Comparison of ENCODE assay signal across 13 mouse cellular contexts in genomic region chr19:16161222-16161621, GRCm38 (mm10). TPM values are rescaled to one million over a fixed set of nuclear protein-coding genes. Genes with fewer than 3 reads are reported as not detected.
DNase-seq lines count a peak whose midpoint lies in the region; ATAC-seq and TF ChIP-seq lines count a peak whose summit lies in the region.
"Had no signal": no experiment of that assay in that cellular context is flagged by ENCODE, and none has a peak within 500 bp of the region (broad histone marks: within the 10 kb centered on the region; RNA-seq: fewer than 3 reads in every experiment).

No protein-coding gene starts in this region.

- peak; percentile 71; the same call in 1 of the 2 replicates for ATAC-seq in heart, embryonic 14.5 days (ENCODE audit: insufficient number of reproducible peaks, insufficient read depth, low FRiP score, low read depth)
- peak; percentile 41; the same call in 1 of the 2 replicates for ATAC-seq in lung, embryonic 14.5 days (ENCODE audit: insufficient read depth)
- ATAC-seq in hindbrain, postnatal 0 days, result 0 out of 2 replicates have a peak, but pooled peaks have one; percentile 18
- ATAC-seq in midbrain, embryonic 14.5 days (ENCODE audit: low FRiP score, low TSS enrichment), result peak; percentile 24; the same call in 1 of the 2 replicates
- ATAC-seq: inflammation-experienced regulatory T-cells, adult 6 months had no signal

- no peak for TF ChIP-seq CTCF in lung, embryonic 14.5 days (IDR thresholded peaks at IDR 0.05; ENCODE audit: low read depth)
- no peak for TF ChIP-seq CTCF in lung, adult 2 months (IDR thresholded peaks at IDR 0.05; ENCODE audit: insufficient read depth, low read length)
- TF ChIP-seq CTCF in hindbrain, postnatal 0 days (IDR thresholded peaks at IDR 0.05; ENCODE audit: low read depth), result no peak

- TF ChIP-seq POLR2A in lung, adult 2 months (IDR thresholded peaks at IDR 0.05; ENCODE audit: borderline replicate concordance, extremely low read depth, low read depth, low read length), result no peak

- no peak for DNase-seq in heart, adult 8-10 months (ENCODE audit: low spot score)
- DNase-seq in lung, embryonic 14.5 days, result no peak
- no peak for DNase-seq in lung, adult 2 months
- no peak for DNase-seq in hindbrain, postnatal 0 days (ENCODE audit: low spot score)
- no peak for DNase-seq in midbrain, embryonic 14.5 days
- DNase-seq in adrenal gland, adult 8-10 months, result no peak
- no peak for DNase-seq in right cerebral cortex, adult 18-20 months
- DNase-seq: cerebellum, postnatal 36 days; liver; spleen, adult 18-20 months had no signal

- no peaks in the 10 kb centered on the region for H3K27me3 ChIP-seq in heart, embryonic 14.5 days (ENCODE audit: control insufficient read depth, insufficient read depth, low read length)
- H3K27me3 ChIP-seq in lung, embryonic 14.5 days (ENCODE audit: insufficient read depth, low read length), result no peaks in the 10 kb centered on the region
- H3K27me3 ChIP-seq in hindbrain, postnatal 0 days (ENCODE audit: insufficient read depth, low read length), result no peaks in the 10 kb centered on the region
- H3K27me3 ChIP-seq in midbrain, embryonic 14.5 days (ENCODE audit: control insufficient read depth, insufficient read depth, low read length), result no peaks in the 10 kb centered on the region

- peak overlapping the region in 1 of 2 experiments; percentile 6; a peak in 1 of 4 replicates for H3K4me3 ChIP-seq in heart, embryonic 14.5 days (ENCODE audit: control insufficient read depth in 1 of 2, insufficient read depth in 1 of 2, low read depth in 1 of 2, low read length in 2 of 2)
- H3K4me3 ChIP-seq in lung, embryonic 14.5 days (ENCODE audit: low read depth, low read length), result no peak overlapping the region
- H3K4me3 ChIP-seq in lung, adult 2 months (replicated peaks; ENCODE audit: extremely low read depth, low read depth, low read length), result no peak overlapping the region
- H3K4me3 ChIP-seq in hindbrain, postnatal 0 days (ENCODE audit: low read length), result no peak overlapping the region
- no peak overlapping the region for H3K4me3 ChIP-seq in midbrain, embryonic 14.5 days (replicated peaks; ENCODE audit: low read depth, low read length)
- H3K4me3 ChIP-seq: myocyte had no signal

- H3K27ac ChIP-seq in heart, embryonic 14.5 days (replicated peaks in 1 of 2; ENCODE audit: control insufficient read depth in 1 of 2, insufficient read depth in 1 of 2, low read depth in 2 of 2, low read length in 2 of 2), result peak overlapping the region; percentile 81 to 88
- no peak overlapping the region for H3K27ac ChIP-seq in lung, embryonic 14.5 days (ENCODE audit: low read depth)
- H3K27ac ChIP-seq in hindbrain, postnatal 0 days, result no peak overlapping the region
- no peak overlapping the region for H3K27ac ChIP-seq in midbrain, embryonic 14.5 days (replicated peaks; ENCODE audit: low read depth, low read length)

- H3K9ac ChIP-seq in heart, embryonic 14.5 days (ENCODE audit: low read length), result no peak overlapping the region
- no peak overlapping the region for H3K9ac ChIP-seq in lung, embryonic 14.5 days
- H3K9ac ChIP-seq in hindbrain, postnatal 0 days (replicated peaks; ENCODE audit: low read length), result no peak overlapping the region
- no peak overlapping the region for H3K9ac ChIP-seq in midbrain, embryonic 14.5 days (replicated peaks; ENCODE audit: low read length)

- H3K36me3 ChIP-seq in heart, embryonic 14.5 days (ENCODE audit: control insufficient read depth, insufficient read depth, low read length), result 0 out of 2 replicates have a peak, but pooled peaks cover 4% of the 10 kb centered on the region
- H3K36me3 ChIP-seq in lung, embryonic 14.5 days (ENCODE audit: insufficient read depth), result no peaks in the 10 kb centered on the region
- no peaks in the 10 kb centered on the region for H3K36me3 ChIP-seq in hindbrain, postnatal 0 days (ENCODE audit: insufficient read depth, low read length)
- H3K36me3 ChIP-seq in midbrain, embryonic 14.5 days (ENCODE audit: control insufficient read depth, insufficient read depth, low read length), result no peaks in the 10 kb centered on the region

- H3K4me1 ChIP-seq in heart, embryonic 14.5 days (ENCODE audit: control insufficient read depth in 2 of 2, insufficient read depth in 2 of 2, low read length in 2 of 2), result peaks cover 13 to 24% of the 10 kb centered on the region in 2 experiments
- H3K4me1 ChIP-seq in lung, embryonic 14.5 days (ENCODE audit: insufficient read depth), result peaks cover 7% of the 10 kb centered on the region; the same call in 1 of the 2 replicates
- peaks cover 31% of the 10 kb centered on the region for H3K4me1 ChIP-seq in lung, adult 2 months (ENCODE audit: control insufficient read depth, insufficient read depth, low read length)
- H3K4me1 ChIP-seq in hindbrain, postnatal 0 days (ENCODE audit: insufficient read depth, low read length), result no peaks in the 10 kb centered on the region
- peaks cover 7% of the 10 kb centered on the region for H3K4me1 ChIP-seq in midbrain, embryonic 14.5 days (ENCODE audit: control insufficient read depth, insufficient read depth, low read length)

- 19% methylated on average over 2 of the region's 2 CpGs for WGBS in heart, embryonic 14.5 days
- 45% methylated on average over 2 of the region's 2 CpGs for WGBS in lung, embryonic 14.5 days
- 36% methylated on average over 2 of the region's 2 CpGs for WGBS in lung, adult 2 months
- 69% methylated on average over 2 of the region's 2 CpGs for whole genome bisulfite sequencing in hindbrain, postnatal 0 days
- 69% methylated on average over 2 of the region's 2 CpGs for WGBS in midbrain, embryonic 14.5 days

- H3K4me2 ChIP-seq in heart, embryonic 14.5 days (ENCODE audit: low read length), result peak overlapping the region; percentile 47
- H3K4me2 ChIP-seq in lung, embryonic 14.5 days, result no peak overlapping the region
- H3K4me2 ChIP-seq in hindbrain, postnatal 0 days (ENCODE audit: low read depth, low read length), result no peak overlapping the region
- H3K4me2 ChIP-seq in midbrain, embryonic 14.5 days (ENCODE audit: low read length), result no peak overlapping the region

- no peaks in the 10 kb centered on the region for H3K9me3 ChIP-seq in heart, embryonic 14.5 days (ENCODE audit: control insufficient read depth, low read length)
- no peaks in the 10 kb centered on the region for H3K9me3 ChIP-seq in lung, embryonic 14.5 days (ENCODE audit: low read depth, low read length)
- H3K9me3 ChIP-seq in hindbrain, postnatal 0 days (ENCODE audit: low read length), result no peaks in the 10 kb centered on the region
- H3K9me3 ChIP-seq in midbrain, embryonic 14.5 days (ENCODE audit: control insufficient read depth, low read length), result no peaks in the 10 kb centered on the region

RNA-seq across cellular contexts. Expression of gene Gnaq, which starts 28.6 kb away (rescaled TPM):
- polyA plus RNA-seq in heart, embryonic 14.5 days (2014; fragmentation: Nextera tagmentation; extraction: Ambion mirVana), result 9.2 and 10.1 TPM in 2 replicates
- 10 to 100 TPM; 20.5 to 23.7 (median 21.6) TPM for total RNA-seq in heart, adult 8-10 months (2022)
- 15.9 and 16.1 TPM in 2 replicates for polyA plus RNA-seq in lung, embryonic 14.5 days (2014; fragmentation: Nextera tagmentation; extraction: Ambion mirVana)
- polyA plus RNA-seq in lung, adult 2 months (2012; rRNA removed), result 23.0 and 34.0 TPM in 2 replicates
- total RNA-seq in hindbrain, postnatal 0 days (2014; rRNA removed), result 101 and 103 TPM in 2 replicates
- polyA plus RNA-seq in hindbrain, postnatal 0 days (2015; fragmentation: Nextera tagmentation; extraction: Ambion mirVana), result 75.1 and 85.7 TPM in 2 replicates
- polyA plus RNA-seq in midbrain, embryonic 14.5 days (2014; fragmentation: Nextera tagmentation; extraction: Ambion mirVana), result 52.7 and 86.7 TPM in 2 replicates
- 10 to 100 TPM; 50.3 to 63.4 (median 58.1) TPM for total RNA-seq in adrenal gland, adult 8-10 months (2022)

Comparison
In these comparisons a context has a peak if more than half of its experiments do, and no peak if none do; other contexts are left out.
1. ATAC-seq: peak in every context shown above with its lines; median percentile 71 in heart, embryonic 14.5 days; 41 in lung, embryonic 14.5 days; 24 in midbrain, embryonic 14.5 days; 18 in hindbrain, postnatal 0 days.
2. H3K27ac ChIP-seq: peak in heart, embryonic 14.5 days (2 of 2); none in lung, embryonic 14.5 days (single experiment), hindbrain, postnatal 0 days (single experiment) and midbrain, embryonic 14.5 days (single experiment).